Mouse (Mus musculus): ENCODE data around the gene Fbxl17. TPM values are rescaled to one million over a fixed set of nuclear protein-coding genes. Genes with fewer than 3 reads are reported as not detected.

Fbxl17 gene
- total RNA-seq, 2 experiments from 2014 or later: 27.1 to 28.1 TPM

DNA sequence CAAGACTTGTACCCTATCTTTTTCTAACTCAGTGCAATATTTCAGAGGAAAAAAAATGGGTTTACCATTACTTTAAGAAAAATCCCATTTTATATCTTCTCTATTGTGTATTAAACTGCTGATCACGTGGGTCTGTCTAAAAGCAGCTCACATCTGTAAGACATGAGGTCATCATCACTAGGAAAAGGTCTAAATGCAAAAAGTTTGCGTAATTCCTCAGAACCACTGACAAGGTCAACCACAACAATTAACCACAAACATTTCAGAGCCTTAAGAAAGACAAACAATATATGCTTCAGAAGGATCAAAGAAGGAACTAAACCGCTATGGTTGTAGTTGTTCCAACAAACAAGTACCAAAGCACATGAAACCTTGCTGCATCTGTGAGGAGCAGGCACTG lies 143.6 kb downstream of the Fbxl17 start:
- DNase-seq: no peak
- intact Hi-C loops (cut with DNase I; ENCODE audit: low total_unique reads): no loop called here

DNA sequence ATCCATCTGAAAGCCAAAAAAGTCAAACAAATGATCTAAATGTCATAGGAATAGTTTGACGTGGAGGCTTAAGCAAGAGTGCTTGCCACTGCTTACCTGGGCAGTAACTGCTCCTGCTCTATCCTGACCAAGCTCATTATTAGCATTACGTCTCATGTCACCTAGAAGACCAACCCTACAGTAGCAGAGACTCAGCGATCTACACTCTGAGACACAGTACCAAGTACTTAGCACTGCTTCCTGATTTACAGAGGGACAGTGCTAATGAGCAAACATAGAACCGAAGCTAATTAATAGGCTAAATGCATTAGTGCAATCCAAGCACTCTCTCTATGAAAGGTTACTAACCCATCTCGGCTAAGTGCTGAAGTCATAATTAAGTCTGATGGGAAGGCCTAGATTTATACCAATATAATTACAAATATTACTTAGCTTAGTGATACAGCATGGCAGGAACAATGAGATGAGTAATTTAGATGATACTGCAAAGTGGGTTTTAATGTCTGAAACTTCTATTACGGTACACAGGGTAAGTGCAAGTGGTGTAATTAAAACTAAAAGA lies 147.1 kb downstream of the Fbxl17 start:
- DNase-seq: no peak
- intact Hi-C loops (cut with DNase I; ENCODE audit: low total_unique reads): no loop called here

DNA sequence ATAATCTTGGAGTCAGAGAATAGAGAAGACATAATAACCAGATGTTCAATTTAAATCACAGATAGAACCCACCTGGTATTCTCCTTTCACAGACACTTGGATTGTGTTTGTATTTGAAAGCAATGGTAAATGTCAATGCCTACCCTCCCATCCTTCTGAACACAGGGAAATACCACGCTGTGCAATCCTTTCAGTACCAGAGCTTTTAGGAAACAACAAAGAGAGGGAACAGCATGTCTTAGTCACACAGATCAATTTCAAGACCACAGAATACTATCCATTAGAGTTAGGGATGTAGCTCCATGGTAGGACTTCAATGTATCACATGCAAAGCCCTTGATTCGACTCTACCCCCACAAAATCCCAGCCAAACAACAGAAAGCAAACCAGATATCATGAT lies 148.1 kb downstream of the Fbxl17 start:
- DNase-seq: no peak
- intact Hi-C loops (cut with DNase I; ENCODE audit: low total_unique reads): no loop called here

- intact Hi-C loops (cut with DNase I; ENCODE audit: low total_unique reads): no loop called here
- no peak for DNase-seq
Observed at GRCm38 (mm10) chr17:63350876-63351509, 148.8 kb downstream of the Fbxl17 start.

DNA sequence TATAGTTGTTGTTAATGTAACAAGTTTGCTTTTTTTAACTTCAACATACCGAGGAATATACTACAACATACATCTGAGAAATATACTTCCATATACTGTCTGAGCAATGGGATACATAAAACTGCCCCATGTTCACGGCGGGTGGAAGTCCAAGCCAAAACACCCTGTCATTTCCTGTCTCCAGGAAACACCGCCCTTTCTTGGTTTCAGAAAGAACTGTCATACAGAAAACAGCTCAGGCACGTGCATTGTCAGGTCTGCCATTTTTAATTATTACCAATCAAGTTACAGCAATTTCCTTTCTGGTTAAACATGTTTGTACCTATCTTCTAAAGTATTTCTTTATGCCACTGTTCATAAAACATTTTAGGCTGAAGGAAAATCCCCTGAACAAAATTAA lies 155.7 kb downstream of the Fbxl17 start:
- intact Hi-C loops (cut with DNase I; ENCODE audit: low total_unique reads): no loop called here
- no peak for DNase-seq

- no peak for DNase-seq
Observed at GRCm38 (mm10) chr17:63343076-63343475, 156.7 kb downstream of the Fbxl17 start.

DNA sequence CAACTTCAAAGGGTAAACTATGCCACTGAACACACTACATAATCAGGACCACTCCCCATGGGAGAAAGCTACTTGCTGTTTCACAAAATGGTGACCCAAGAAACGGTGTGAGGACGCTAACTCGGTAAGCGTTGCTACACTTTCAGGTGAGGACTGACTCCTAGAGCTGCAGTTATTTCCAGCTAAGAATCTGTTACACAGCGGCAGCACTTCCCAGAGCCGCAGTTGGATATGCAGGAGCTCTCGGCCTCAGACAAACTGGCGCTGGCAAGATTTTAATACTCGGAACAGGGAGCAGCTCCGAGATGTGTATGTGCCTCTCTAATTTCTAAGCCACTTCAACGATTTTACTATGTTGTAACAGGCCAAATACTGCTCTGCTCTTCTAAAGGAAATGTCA lies 157.4 kb downstream of the Fbxl17 start:
- intact Hi-C loops (cut with DNase I; ENCODE audit: low total_unique reads): no loop called here
- DNase-seq: no peak

More at GRCm38 (mm10) chr17:63343076-63343475, 156.7 kb downstream of the Fbxl17 start:
- intact Hi-C loops (cut with DNase I; ENCODE audit: low total_unique reads): no loop called here

GRCm38 (mm10) chr17:63341203-63341602 lies 158.6 kb downstream of the Fbxl17 start:
- intact Hi-C loops (cut with DNase I; ENCODE audit: low total_unique reads): no loop called here
- no peak for DNase-seq

- no peak for DNase-seq
- intact Hi-C loops (cut with DNase I; ENCODE audit: low total_unique reads): loop anchor here (10.0 kb wide), 1 partner anchor 86 kb away; no protein-coding TSS in a partner anchor
Observed at GRCm38 (mm10) chr17:63328888-63329287, 170.9 kb downstream of the Fbxl17 start.

GRCm38 (mm10) chr17:63326227-63326626 lies 173.6 kb downstream of the Fbxl17 start:
- intact Hi-C loops (cut with DNase I; ENCODE audit: low total_unique reads): loop anchor here (10.0 kb wide), 1 partner anchor 89 kb away; no protein-coding TSS in a partner anchor
- DNase-seq: no peak

DNA sequence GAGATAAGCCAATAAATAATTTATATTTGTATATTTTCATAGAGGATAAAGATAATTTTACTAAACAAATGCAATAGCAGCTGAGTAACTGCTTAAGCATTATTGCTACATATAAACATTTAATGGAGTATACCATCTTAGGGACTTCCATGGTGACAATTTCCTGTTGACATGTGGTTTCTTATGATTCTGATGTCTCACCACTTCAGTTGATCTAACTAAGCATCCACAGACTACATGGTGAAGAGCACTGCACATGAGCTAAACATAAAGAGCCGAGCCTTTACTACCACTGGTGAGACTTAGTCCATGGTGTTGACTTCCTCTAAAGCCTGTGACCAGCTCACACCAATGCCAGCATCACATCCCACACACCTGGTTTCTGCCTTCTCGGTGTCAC lies 175.1 kb downstream of the Fbxl17 start:
- intact Hi-C loops (cut with DNase I; ENCODE audit: low total_unique reads): loop anchor here (5.0 to 10.0 kb wide), 2 partner anchors 90 to 143 kb away; no protein-coding TSS in a partner anchor

GRCm38 (mm10) chr17:63324039-63324438 lies 175.8 kb downstream of the Fbxl17 start:
- peak; percentile 44 for DNase-seq
- intact Hi-C loops (cut with DNase I; ENCODE audit: low total_unique reads): loop anchor here (5.0 to 10.0 kb wide), 2 partner anchors 91 to 143 kb away; no protein-coding TSS in a partner anchor

More for the DNA sequence above, 175.1 kb downstream of the Fbxl17 start:
- DNase-seq: no peak

- intact Hi-C loops (cut with DNase I; ENCODE audit: low total_unique reads): loop anchor here (5.0 to 10.0 kb wide), 2 partner anchors 92 to 144 kb away; no protein-coding TSS in a partner anchor
- DNase-seq: no peak
Observed at GRCm38 (mm10) chr17:63322846-63323245, 177.0 kb downstream of the Fbxl17 start.

DNA sequence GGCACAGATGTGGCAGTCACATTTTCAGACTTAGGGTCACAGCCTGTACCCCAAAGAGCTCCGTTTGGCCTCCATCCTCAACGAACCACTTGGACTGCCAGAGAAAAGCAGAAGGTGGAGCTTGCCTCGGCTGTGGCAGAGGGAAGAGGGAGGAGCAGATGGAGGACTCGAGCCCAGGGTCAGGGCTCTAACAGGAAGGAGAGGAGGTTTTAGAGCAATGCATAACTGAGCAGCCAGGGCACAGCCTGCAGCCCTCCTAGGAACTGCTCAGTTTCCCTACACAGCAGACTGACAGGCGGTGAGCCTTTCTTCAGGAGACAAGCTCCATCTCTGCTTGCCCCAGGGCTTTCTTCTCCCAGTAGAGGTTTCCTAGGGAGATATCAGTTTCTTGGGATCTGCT lies 178.5 kb downstream of the Fbxl17 start:
- intact Hi-C loops (cut with DNase I; ENCODE audit: low total_unique reads): loop anchor here (5.0 to 10.0 kb wide), 2 partner anchors 94 to 146 kb away; no protein-coding TSS in a partner anchor
- no peak for DNase-seq

DNA sequence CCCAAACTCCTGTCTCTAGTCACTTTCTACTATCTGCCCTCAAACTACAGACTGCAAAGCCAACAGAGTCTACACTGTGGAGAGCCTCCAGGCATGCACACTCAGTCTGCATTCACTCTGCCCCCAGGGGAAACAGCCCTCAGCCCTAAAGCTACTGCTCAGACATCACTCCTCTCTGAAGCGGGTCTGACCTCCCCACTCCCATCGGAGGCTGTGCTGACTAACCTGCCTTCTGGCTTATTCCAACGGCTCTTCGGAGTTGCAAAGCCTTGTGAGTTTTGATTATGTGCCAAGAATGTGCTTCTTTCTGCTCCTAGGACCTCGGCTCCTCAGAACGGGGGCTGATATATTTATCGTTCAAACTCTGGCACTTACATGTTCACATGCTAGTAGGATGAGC lies 182.3 kb downstream of the Fbxl17 start:
- DNase-seq: no peak
- intact Hi-C loops (cut with DNase I; ENCODE audit: low total_unique reads): no loop called here

- no peak for DNase-seq
- intact Hi-C loops (cut with DNase I; ENCODE audit: low total_unique reads): no loop called here
Observed at GRCm38 (mm10) chr17:63315646-63316480, 184.0 kb downstream of the Fbxl17 start.

GRCm38 (mm10) chr17:63312804-63313203 lies 187.0 kb downstream of the Fbxl17 start:
- no peak for DNase-seq
- intact Hi-C loops (cut with DNase I; ENCODE audit: low total_unique reads): no loop called here

GRCm38 (mm10) chr17:63312330-63312729 lies 187.5 kb downstream of the Fbxl17 start:
- DNase-seq: no peak
- intact Hi-C loops (cut with DNase I; ENCODE audit: low total_unique reads): no loop called here

- no peak for DNase-seq
- intact Hi-C loops (cut with DNase I; ENCODE audit: low total_unique reads): no loop called here
Observed at GRCm38 (mm10) chr17:63311613-63312012, 188.2 kb downstream of the Fbxl17 start.

- intact Hi-C loops (cut with DNase I; ENCODE audit: low total_unique reads): no loop called here
- DNase-seq: no peak
Observed at GRCm38 (mm10) chr17:63310021-63310420, 189.8 kb downstream of the Fbxl17 start.
